Mouse (Mus musculus) heart, embryonic 16.5 days (tissue): ENCODE results near the gene Prkce. TPM values are rescaled to one million over a fixed set of nuclear protein-coding genes. Genes with fewer than 3 reads are reported as not detected.

Experiments
- ATAC-seq: fragments of 200-750 bp; cut with Nextera tagmentation; replicated peaks from 2 replicates; pipeline ENCODE4 v1.8.0; 2017; ENCODE audit warnings: moderate number of reproducible peaks; ENCODE audit not compliant: insufficient read depth, low FRiP score; ENCODE audit errors: extremely low read depth
- H3K27ac ChIP-seq: fragments of 300-500 bp; sonication (generic); 2 replicates; pipeline ENCODE4 v1.5.1; 2014; ENCODE audit warnings: mild to moderate bottlenecking, low read length, control low read depth, moderate library complexity
- H3K27me3 ChIP-seq: fragments of 300-500 bp; sonication (generic); 2 replicates; pipeline ENCODE4 v1.6.1; 2014; ENCODE audit warnings: low read length, mixed read lengths; ENCODE audit not compliant: control insufficient read depth, insufficient read depth
- H3K36me3 ChIP-seq: fragments of 300-500 bp; sonication (generic); 2 replicates; pipeline ENCODE4 v1.6.1; 2014; ENCODE audit not compliant: control insufficient read depth, insufficient read depth
- H3K4me1 ChIP-seq: fragments of 300-500 bp; sonication (generic); 2 replicates; pipeline ENCODE4 v1.6.1; 2014; ENCODE audit warnings: low read length, mixed read lengths; ENCODE audit not compliant: control insufficient read depth, insufficient read depth
- H3K4me2 ChIP-seq: fragments of 300-500 bp; sonication (generic); 2 replicates; pipeline ENCODE4 v1.6.1; 2014; ENCODE audit warnings: low read depth, mild to moderate bottlenecking, control low read depth, low read length
- H3K4me3 ChIP-seq: fragments of 300-500 bp; sonication (generic); 2 replicates; pipeline ENCODE4 v1.5.1; 2014; ENCODE audit warnings: mild to moderate bottlenecking, control low read depth, low read length
- H3K9ac ChIP-seq: fragments of 300-500 bp; sonication (generic); 2 replicates; pipeline ENCODE4 v1.6.1; 2014; ENCODE audit warnings: low read length, control low read depth
- H3K9me3 ChIP-seq: fragments of 300-500 bp; sonication (generic); replicated peaks from 2 replicates; pipeline ENCODE4 v1.6.1; 2016; ENCODE audit warnings: low read length; ENCODE audit not compliant: control insufficient read depth
- whole genome bisulfite sequencing: fragments of 180-500 bp; shearing (Covaris S2); extraction: QIAGEN DNeasy Blood & Tissue Kit; methylation state at CpG from one replicate; pipeline ENCODE4 v1.1.7; 2014; 5-methylcytosine and 5-hydroxymethylcytosine counted together
- polyA plus RNA-seq: library from polyadenylated mRNA; unstranded; fragments of >200 nt; fragmentation: Nextera tagmentation; extraction: Ambion mirVana; gene quantifications from 2 replicates; pipeline ENCODE4 v1.2.1, GENCODE M21; 2015

The Prkce gene
- polyA plus RNA-seq, 1 experiment from 2014 or later: 6.0 TPM

DNA sequence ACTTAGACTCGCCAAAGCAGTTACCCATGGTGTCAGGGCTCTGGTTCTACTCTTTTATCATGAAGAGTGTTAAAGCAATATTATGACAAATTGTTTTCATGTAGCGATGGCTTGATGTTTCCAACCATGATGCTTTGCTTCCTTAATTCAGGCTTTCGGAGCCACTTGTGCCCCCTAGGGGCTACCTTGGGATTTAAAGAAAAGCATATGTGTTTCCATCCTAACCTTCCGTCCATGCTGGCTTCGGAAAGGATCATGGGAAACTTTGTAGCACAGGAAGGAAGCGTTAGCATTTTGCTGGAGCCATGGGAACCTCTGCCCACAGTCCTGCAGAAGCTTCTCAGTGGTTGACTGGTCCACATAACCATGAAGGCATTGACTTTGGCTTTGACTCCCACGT is 351.0 kb downstream of the Prkce start:
- no peak for ATAC-seq
- H3K27me3 ChIP-seq: no peaks in the 10 kb centered on the region
- WGBS: 85% methylated on average over 7 of the region's 7 CpGs
- H3K9ac ChIP-seq: no peak overlapping the region
- no peak overlapping the region for H3K27ac ChIP-seq
- H3K4me1 ChIP-seq: peaks cover 6% of the 10 kb centered on the region
- H3K4me3 ChIP-seq: no peak overlapping the region
- no peaks in the 10 kb centered on the region for H3K36me3 ChIP-seq
- no peaks in the 10 kb centered on the region for H3K9me3 ChIP-seq
- H3K4me2 ChIP-seq: no peak overlapping the region

DNA sequence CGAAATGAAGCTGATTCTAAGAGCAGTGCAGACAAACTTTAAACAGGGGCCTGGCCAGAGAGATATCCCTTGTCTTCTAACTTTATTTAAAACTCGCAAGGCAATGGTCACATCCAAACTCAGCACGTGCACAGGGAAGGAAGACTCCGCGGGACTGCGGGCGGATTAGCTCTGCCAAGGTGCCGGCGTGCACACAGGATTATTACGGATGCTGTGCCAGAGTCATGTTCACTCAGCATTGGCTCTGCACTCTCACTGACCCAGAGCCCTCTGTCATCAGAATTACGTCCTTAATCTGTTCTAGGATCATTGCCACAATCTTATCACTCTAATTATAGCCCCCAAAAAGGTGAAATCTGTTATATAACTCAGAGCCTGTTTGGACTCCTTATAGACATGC is 353.7 kb downstream of the Prkce start:
- Histone ChIP-seq H3K27me3 (no peaks in the 10 kb centered on the region), H3K4me1 (no peaks in the 10 kb centered on the region; the same call in none of the 2 replicates), H3K9me3 (no peaks in the 10 kb centered on the region), H3K4me2 (no peak overlapping the region), H3K9ac (no peak overlapping the region), H3K27ac (no peak overlapping the region), H3K4me3 (no peak overlapping the region), H3K36me3 (no peaks in the 10 kb centered on the region)
- ATAC-seq: no peak
- WGBS: 87% methylated on average over 11 of the region's 11 CpGs

GRCm38 (mm10) chr17:86522649-86523048 is 355.1 kb downstream of the Prkce start:
- Histone ChIP-seq H3K4me3 (no peak overlapping the region), H3K4me2 (no peak overlapping the region), H3K4me1 (no peaks in the 10 kb centered on the region; the same call in none of the 2 replicates), H3K27me3 (no peaks in the 10 kb centered on the region), H3K27ac (no peak overlapping the region), H3K9ac (no peak overlapping the region), H3K36me3 (no peaks in the 10 kb centered on the region), H3K9me3 (no peaks in the 10 kb centered on the region)
- no peak for ATAC-seq
- WGBS: 73% methylated on average over 5 of the region's 5 CpGs

GRCm38 (mm10) chr17:86523374-86523773 is 355.8 kb downstream of the Prkce start:
- no peaks in the 10 kb centered on the region for H3K27me3 ChIP-seq
- no peak overlapping the region for H3K9ac ChIP-seq
- no peaks in the 10 kb centered on the region; the same call in none of the 2 replicates for H3K4me1 ChIP-seq
- 76% methylated on average over 3 of the region's 3 CpGs for WGBS
- no peaks in the 10 kb centered on the region for H3K36me3 ChIP-seq
- H3K27ac ChIP-seq: no peak overlapping the region
- no peaks in the 10 kb centered on the region for H3K9me3 ChIP-seq
- no peak overlapping the region for H3K4me3 ChIP-seq
- H3K4me2 ChIP-seq: no peak overlapping the region
- no peak for ATAC-seq

DNA sequence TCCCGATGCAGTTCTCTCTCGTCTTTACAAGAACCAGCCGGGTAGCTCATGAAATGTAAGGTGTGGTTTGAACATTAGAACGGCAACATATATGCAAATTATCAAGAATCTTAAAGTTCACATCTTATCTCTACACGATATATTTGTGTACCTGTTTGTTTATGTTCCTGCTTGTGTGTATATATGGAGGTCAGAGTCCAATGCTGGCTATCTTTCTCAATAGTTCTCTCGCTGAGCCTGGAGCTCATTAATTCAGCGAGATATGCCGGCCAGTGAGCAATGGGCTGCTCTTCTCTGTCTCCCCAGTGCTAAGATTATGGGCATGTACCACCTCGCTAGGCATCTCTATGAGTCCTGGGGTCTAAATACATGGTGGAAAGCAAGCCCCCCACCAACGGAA is 356.3 kb downstream of the Prkce start:
- H3K27ac ChIP-seq: no peak overlapping the region
- H3K4me3 ChIP-seq: no peak overlapping the region
- H3K9me3 ChIP-seq: no peaks in the 10 kb centered on the region
- no peaks in the 10 kb centered on the region; the same call in none of the 2 replicates for H3K4me1 ChIP-seq
- H3K9ac ChIP-seq: no peak overlapping the region
- no peak overlapping the region for H3K4me2 ChIP-seq
- H3K27me3 ChIP-seq: no peaks in the 10 kb centered on the region
- ATAC-seq: no peak
- no peaks in the 10 kb centered on the region for H3K36me3 ChIP-seq
- 87% methylated on average over 10 of the region's 10 CpGs for WGBS

DNA sequence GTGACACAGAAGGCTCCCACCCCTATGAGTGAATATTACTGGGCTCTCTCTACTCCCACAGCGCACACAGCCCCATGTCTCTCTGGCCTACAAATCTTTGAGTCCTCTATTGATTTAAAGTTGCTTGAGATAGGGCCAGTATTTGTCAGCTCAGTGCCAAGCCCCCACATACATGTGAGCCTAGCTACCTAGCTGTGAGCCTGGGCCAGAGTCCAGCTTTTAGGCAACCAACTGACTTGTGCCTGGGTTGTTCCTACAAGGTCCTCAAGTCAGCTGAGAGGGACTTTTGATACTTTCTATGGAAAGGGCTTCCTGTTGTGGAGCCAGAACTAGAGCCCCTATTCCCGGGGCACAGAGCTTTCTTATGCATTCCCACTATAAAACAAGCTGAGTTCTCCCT is 357.5 kb downstream of the Prkce start:
- Histone ChIP-seq H3K27ac (no peak overlapping the region), H3K9me3 (no peaks in the 10 kb centered on the region), H3K4me1 (peaks cover 3% of the 10 kb centered on the region), H3K9ac (no peak overlapping the region), H3K4me2 (no peak overlapping the region), H3K4me3 (no peak overlapping the region), H3K36me3 (no peaks in the 10 kb centered on the region), H3K27me3 (no peaks in the 10 kb centered on the region)
- no peak for ATAC-seq
- WGBS: 87% methylated on average over 2 of the region's 2 CpGs

GRCm38 (mm10) chr17:86526016-86526415 is 358.4 kb downstream of the Prkce start:
- no peak for ATAC-seq
- Histone ChIP-seq H3K4me2 (no peak overlapping the region), H3K27me3 (no peaks in the 10 kb centered on the region), H3K9me3 (no peaks in the 10 kb centered on the region), H3K9ac (no peak overlapping the region), H3K4me1 (peaks cover 3% of the 10 kb centered on the region), H3K4me3 (no peak overlapping the region), H3K27ac (no peak overlapping the region), H3K36me3 (no peaks in the 10 kb centered on the region)
- WGBS: 84% methylated on average over 7 of the region's 7 CpGs

GRCm38 (mm10) chr17:86527298-86527697 is 359.7 kb downstream of the Prkce start:
- H3K9ac ChIP-seq: no peak overlapping the region
- peaks cover 3% of the 10 kb centered on the region for H3K4me1 ChIP-seq
- H3K27ac ChIP-seq: no peak overlapping the region
- no peaks in the 10 kb centered on the region for H3K27me3 ChIP-seq
- no peak for ATAC-seq
- no peaks in the 10 kb centered on the region for H3K9me3 ChIP-seq
- no peak overlapping the region for H3K4me3 ChIP-seq
- no peak overlapping the region for H3K4me2 ChIP-seq
- WGBS: 87% methylated on average over 5 of the region's 5 CpGs
- H3K36me3 ChIP-seq: no peaks in the 10 kb centered on the region

- ATAC-seq: no peak
- WGBS: 59% methylated on average over 10 of the region's 10 CpGs
- H3K36me3 ChIP-seq: no peaks in the 10 kb centered on the region
These were observed 361.4 kb downstream of the Prkce start for GRCm38 (mm10) chr17:86529003-86529402.

GRCm38 (mm10) chr17:86529411-86529810 is 361.8 kb downstream of the Prkce start:
- H3K4me3 ChIP-seq: no peak overlapping the region
- no peak overlapping the region for H3K27ac ChIP-seq
- no peaks in the 10 kb centered on the region for H3K36me3 ChIP-seq
- no peak for ATAC-seq
- peaks cover 11% of the 10 kb centered on the region for H3K4me1 ChIP-seq
- H3K9ac ChIP-seq: no peak overlapping the region
- no peaks in the 10 kb centered on the region for H3K9me3 ChIP-seq
- no peak overlapping the region for H3K4me2 ChIP-seq
- H3K27me3 ChIP-seq: no peaks in the 10 kb centered on the region
- WGBS: 53% methylated on average over 4 of the region's 4 CpGs

More at GRCm38 (mm10) chr17:86529003-86529402, 361.4 kb downstream of the Prkce start:
- Histone ChIP-seq H3K4me1 (peaks cover 11% of the 10 kb centered on the region), H3K4me3 (no peak overlapping the region), H3K27ac (no peak overlapping the region), H3K9me3 (no peaks in the 10 kb centered on the region), H3K9ac (no peak overlapping the region), H3K27me3 (no peaks in the 10 kb centered on the region), H3K4me2 (no peak overlapping the region)
